Mouse (Mus musculus): ENCODE data around the gene 1700057G04Rik. TPM values are rescaled to one million over a fixed set of nuclear protein-coding genes. Genes with fewer than 3 reads are reported as not detected.
"Not testable (repeated sequence)": the region's sequence is repeated elsewhere in the genome, so short reads cannot be mapped to it uniquely, and the experiment has no call there.

1700057G04Rik gene
- polyA plus RNA-seq, 1 experiment from 2014 or later = not detected

GRCm38 (mm10) chr9:92293560-92294548, 15.3 kb upstream of the 1700057G04Rik start:
- no peaks in the 10 kb centered on the region for H3K27me3 ChIP-seq (ENCODE audit: control insufficient read depth, insufficient read depth, low read length)
- ATAC-seq (replicated peaks; ENCODE audit: extremely low read depth, insufficient read depth, low FRiP score) = no peak
- H3K36me3 ChIP-seq (ENCODE audit: control insufficient read depth, insufficient read depth) = no peaks in the 10 kb centered on the region; the same call in 1 of the 2 replicates
- peaks cover 3% of the 10 kb centered on the region; the same call in 1 of the 2 replicates for H3K4me1 ChIP-seq (ENCODE audit: control insufficient read depth, insufficient read depth, low read length)
- no peak overlapping the region for H3K4me3 ChIP-seq (ENCODE audit: low read length)
- 78% methylated on average over 2 of the region's 2 CpGs for WGBS
- no peaks in the 10 kb centered on the region for H3K9me3 ChIP-seq (replicated peaks; ENCODE audit: control insufficient read depth, low read length)
- H3K9ac ChIP-seq (ENCODE audit: low read length) = no peak overlapping the region
- no peak overlapping the region for H3K4me2 ChIP-seq (ENCODE audit: low read depth, low read length)
- no peak overlapping the region for H3K27ac ChIP-seq (ENCODE audit: low read length)

- WGBS = 34% methylated on average over 1 of the region's 1 CpGs
- H3K4me2 ChIP-seq (ENCODE audit: low read depth, low read length) = no peak overlapping the region
- no peak overlapping the region for H3K9ac ChIP-seq (ENCODE audit: low read length)
- H3K36me3 ChIP-seq (ENCODE audit: control insufficient read depth, insufficient read depth) = no peaks in the 10 kb centered on the region; the same call in 1 of the 2 replicates
- no peaks in the 10 kb centered on the region for H3K9me3 ChIP-seq (replicated peaks; ENCODE audit: control insufficient read depth, low read length)
- peak overlapping the region; percentile 39 for H3K27ac ChIP-seq (ENCODE audit: low read length)
- no peaks in the 10 kb centered on the region for H3K27me3 ChIP-seq (ENCODE audit: control insufficient read depth, insufficient read depth, low read length)
- H3K4me3 ChIP-seq (ENCODE audit: low read length) = no peak overlapping the region
- peak; percentile 65 for ATAC-seq (replicated peaks; ENCODE audit: extremely low read depth, insufficient read depth, low FRiP score)
- peaks cover 3% of the 10 kb centered on the region; the same call in 1 of the 2 replicates for H3K4me1 ChIP-seq (ENCODE audit: control insufficient read depth, insufficient read depth, low read length)
Measured at GRCm38 (mm10) chr9:92298288-92298687, 10.9 kb upstream of the 1700057G04Rik start.

- WGBS = 50% methylated on average over 3 of the region's 3 CpGs
Measured at GRCm38 (mm10) chr9:92301213-92301612, 8.0 kb upstream of the 1700057G04Rik start.

GRCm38 (mm10) chr9:92305075-92305474, 4.1 kb upstream of the 1700057G04Rik start:
- Histone ChIP-seq H3K4me1 (ENCODE audit: control insufficient read depth, insufficient read depth, low read length) (no peaks in the 10 kb centered on the region), H3K36me3 (ENCODE audit: control insufficient read depth, insufficient read depth) (no peaks in the 10 kb centered on the region), H3K27me3 (ENCODE audit: control insufficient read depth, insufficient read depth, low read length) (no peaks in the 10 kb centered on the region), H3K9me3 (replicated peaks; ENCODE audit: control insufficient read depth, low read length) (no peaks in the 10 kb centered on the region), H3K27ac (ENCODE audit: low read length) (no peak overlapping the region), H3K4me3 (ENCODE audit: low read length) (no peak overlapping the region), H3K9ac (ENCODE audit: low read length) (no peak overlapping the region), H3K4me2 (ENCODE audit: low read depth, low read length) (no peak overlapping the region)
- ATAC-seq (replicated peaks; ENCODE audit: extremely low read depth, insufficient read depth, low FRiP score) = no peak
- WGBS = 70% methylated on average over 8 of the region's 8 CpGs

More at GRCm38 (mm10) chr9:92301213-92301612, 8.0 kb upstream of the 1700057G04Rik start:
- Histone ChIP-seq H3K36me3 (ENCODE audit: control insufficient read depth, insufficient read depth) (no peaks in the 10 kb centered on the region), H3K9me3 (replicated peaks; ENCODE audit: control insufficient read depth, low read length) (no peaks in the 10 kb centered on the region), H3K27me3 (ENCODE audit: control insufficient read depth, insufficient read depth, low read length) (no peaks in the 10 kb centered on the region), H3K4me3 (ENCODE audit: low read length) (no peak overlapping the region), H3K4me2 (ENCODE audit: low read depth, low read length) (no peak overlapping the region), H3K27ac (ENCODE audit: low read length) (no peak overlapping the region), H3K4me1 (ENCODE audit: control insufficient read depth, insufficient read depth, low read length) (peaks cover 3% of the 10 kb centered on the region; the same call in 1 of the 2 replicates), H3K9ac (ENCODE audit: low read length) (no peak overlapping the region)
- ATAC-seq (replicated peaks; ENCODE audit: extremely low read depth, insufficient read depth, low FRiP score) = no peak

GRCm38 (mm10) chr9:92305620-92306220, 3.5 kb upstream of the 1700057G04Rik start:
- no peak for ATAC-seq (replicated peaks; ENCODE audit: extremely low read depth, insufficient read depth, low FRiP score)
- Histone ChIP-seq H3K9me3 (replicated peaks; ENCODE audit: control insufficient read depth, low read length) (no peaks in the 10 kb centered on the region), H3K4me1 (ENCODE audit: control insufficient read depth, insufficient read depth, low read length) (no peaks in the 10 kb centered on the region), H3K4me3 (ENCODE audit: low read length) (no peak overlapping the region), H3K36me3 (ENCODE audit: control insufficient read depth, insufficient read depth) (no peaks in the 10 kb centered on the region), H3K9ac (ENCODE audit: low read length) (no peak overlapping the region), H3K27ac (ENCODE audit: low read length) (no peak overlapping the region), H3K27me3 (ENCODE audit: control insufficient read depth, insufficient read depth, low read length) (no peaks in the 10 kb centered on the region), H3K4me2 (ENCODE audit: low read depth, low read length) (no peak overlapping the region)
- WGBS = 80% methylated on average over 8 of the region's 8 CpGs

GRCm38 (mm10) chr9:92316791-92317190, 7.6 kb downstream of the 1700057G04Rik start:
- no peak for ATAC-seq (replicated peaks; ENCODE audit: extremely low read depth, insufficient read depth, low FRiP score)
- no peaks in the 10 kb centered on the region for H3K4me1 ChIP-seq (ENCODE audit: control insufficient read depth, insufficient read depth, low read length)
- WGBS = 67% methylated on average over 3 of the region's 3 CpGs

GRCm38 (mm10) chr9:92325936-92326335, 16.8 kb downstream of the 1700057G04Rik start:
- not testable (repeated sequence) for H3K4me1 ChIP-seq (ENCODE audit: control insufficient read depth, insufficient read depth, low read length); H3K27ac ChIP-seq (ENCODE audit: low read length); H3K9ac ChIP-seq (ENCODE audit: low read length); H3K4me2 ChIP-seq (ENCODE audit: low read depth, low read length); H3K4me3 ChIP-seq (ENCODE audit: low read length); H3K36me3 ChIP-seq (ENCODE audit: control insufficient read depth, insufficient read depth); ATAC-seq (replicated peaks; ENCODE audit: extremely low read depth, insufficient read depth, low FRiP score); H3K9me3 ChIP-seq (replicated peaks; ENCODE audit: control insufficient read depth, low read length); H3K27me3 ChIP-seq (ENCODE audit: control insufficient read depth, insufficient read depth, low read length)
- WGBS = 60% methylated on average over 9 of the region's 9 CpGs

More at GRCm38 (mm10) chr9:92316791-92317190, 7.6 kb downstream of the 1700057G04Rik start:
- H3K4me2 ChIP-seq (ENCODE audit: low read depth, low read length) = no peak overlapping the region
- no peak overlapping the region for H3K4me3 ChIP-seq (ENCODE audit: low read length)
- no peak overlapping the region for H3K9ac ChIP-seq (ENCODE audit: low read length)
- no peaks in the 10 kb centered on the region for H3K27me3 ChIP-seq (ENCODE audit: control insufficient read depth, insufficient read depth, low read length)
- no peaks in the 10 kb centered on the region for H3K9me3 ChIP-seq (replicated peaks; ENCODE audit: control insufficient read depth, low read length)
- no peaks in the 10 kb centered on the region for H3K36me3 ChIP-seq (ENCODE audit: control insufficient read depth, insufficient read depth)
- no peak overlapping the region for H3K27ac ChIP-seq (ENCODE audit: low read length)

GRCm38 (mm10) chr9:92326813-92327212, 17.6 kb downstream of the 1700057G04Rik start:
- Histone ChIP-seq H3K4me2 (ENCODE audit: low read depth, low read length) (no peak overlapping the region), H3K9me3 (replicated peaks; ENCODE audit: control insufficient read depth, low read length) (no peaks in the 10 kb centered on the region), H3K27ac (ENCODE audit: low read length) (no peak overlapping the region), H3K4me1 (ENCODE audit: control insufficient read depth, insufficient read depth, low read length) (no peaks in the 10 kb centered on the region), H3K4me3 (ENCODE audit: low read length) (no peak overlapping the region), H3K36me3 (ENCODE audit: control insufficient read depth, insufficient read depth) (no peaks in the 10 kb centered on the region), H3K27me3 (ENCODE audit: control insufficient read depth, insufficient read depth, low read length) (no peaks in the 10 kb centered on the region), H3K9ac (ENCODE audit: low read length) (no peak overlapping the region)
- WGBS = 77% methylated on average over 4 of the region's 4 CpGs
- no peak for ATAC-seq (replicated peaks; ENCODE audit: extremely low read depth, insufficient read depth, low FRiP score)

- H3K27ac ChIP-seq (ENCODE audit: low read length) = no peak overlapping the region
- no peaks in the 10 kb centered on the region for H3K9me3 ChIP-seq (replicated peaks; ENCODE audit: control insufficient read depth, low read length)
- H3K36me3 ChIP-seq (ENCODE audit: control insufficient read depth, insufficient read depth) = no peaks in the 10 kb centered on the region
- no peaks in the 10 kb centered on the region for H3K4me1 ChIP-seq (ENCODE audit: control insufficient read depth, insufficient read depth, low read length)
- 81% methylated on average over 4 of the region's 4 CpGs for WGBS
- H3K27me3 ChIP-seq (ENCODE audit: control insufficient read depth, insufficient read depth, low read length) = no peaks in the 10 kb centered on the region
- no peak overlapping the region for H3K4me3 ChIP-seq (ENCODE audit: low read length)
- H3K9ac ChIP-seq (ENCODE audit: low read length) = no peak overlapping the region
- ATAC-seq (replicated peaks; ENCODE audit: extremely low read depth, insufficient read depth, low FRiP score) = no peak
- no peak overlapping the region for H3K4me2 ChIP-seq (ENCODE audit: low read depth, low read length)
Measured at GRCm38 (mm10) chr9:92331383-92331782, 22.2 kb downstream of the 1700057G04Rik start.

All from heart, embryonic 16.5 days (tissue).